Mouse (Mus musculus): ENCODE measurements at regions not wholly inside any gene's neighbourhood (a gene's known extent, or its start where the extent isn't known, plus 50 kb on each side); places are given as distances from the start of the nearest gene placed in this dataset.

DNA sequence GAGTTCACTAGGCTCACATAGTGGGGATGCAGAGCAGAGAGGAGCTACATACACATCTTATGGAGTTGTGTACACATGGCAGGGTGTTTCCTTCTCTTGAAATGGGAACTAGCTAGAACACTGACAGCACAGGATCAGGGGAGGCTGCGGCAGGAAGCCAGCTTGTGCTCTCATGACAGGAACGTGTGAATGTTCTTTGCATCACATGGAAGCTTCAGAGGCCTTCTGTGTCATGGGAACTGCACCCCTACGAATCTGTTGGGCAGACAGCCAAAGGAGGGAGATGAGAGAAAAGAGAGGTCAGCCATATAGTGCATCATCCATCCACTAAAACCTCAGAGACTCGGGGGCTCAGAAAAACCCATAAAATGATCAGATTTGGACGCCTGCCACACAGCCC lies 417.6 kb upstream of the Zeb2 start:
- no peak overlapping the region for H3K4me3 ChIP-seq (ENCODE audit: inconsistent target)
- no peaks in the 10 kb centered on the region for H3K36me3 ChIP-seq (ENCODE audit: inconsistent target)
- WGBS (ENCODE audit: missing documents), result 55% methylated on average over 5 of the region's 5 CpGs
- H3K79me2 ChIP-seq (ENCODE audit: inconsistent target), result no peaks in the 10 kb centered on the region
- no peak overlapping the region for H3K27ac ChIP-seq

DNA sequence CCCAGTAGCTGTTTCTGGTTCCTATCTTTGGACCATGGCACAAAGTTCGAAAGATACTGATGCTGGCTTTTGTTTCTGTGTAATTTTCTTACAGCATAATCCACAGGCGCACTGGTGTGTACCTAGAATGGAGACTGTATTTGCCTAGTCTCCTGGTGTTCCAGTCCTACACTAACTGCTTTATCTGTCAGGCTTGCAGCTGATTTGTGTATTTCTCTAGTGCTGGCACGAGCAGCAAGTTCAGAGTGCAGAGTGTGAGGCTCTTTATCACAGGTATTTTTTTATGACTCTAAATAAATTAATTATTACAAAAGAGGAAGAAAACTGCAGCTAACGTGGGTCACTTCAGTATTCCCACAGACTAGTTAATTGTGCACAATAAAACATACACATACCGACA lies 405.1 kb upstream of the Zeb2 start:
- 81% methylated on average over 5 of the region's 5 CpGs for WGBS (ENCODE audit: missing documents)
- no peaks in the 10 kb centered on the region for H3K36me3 ChIP-seq (ENCODE audit: inconsistent target)

DNA sequence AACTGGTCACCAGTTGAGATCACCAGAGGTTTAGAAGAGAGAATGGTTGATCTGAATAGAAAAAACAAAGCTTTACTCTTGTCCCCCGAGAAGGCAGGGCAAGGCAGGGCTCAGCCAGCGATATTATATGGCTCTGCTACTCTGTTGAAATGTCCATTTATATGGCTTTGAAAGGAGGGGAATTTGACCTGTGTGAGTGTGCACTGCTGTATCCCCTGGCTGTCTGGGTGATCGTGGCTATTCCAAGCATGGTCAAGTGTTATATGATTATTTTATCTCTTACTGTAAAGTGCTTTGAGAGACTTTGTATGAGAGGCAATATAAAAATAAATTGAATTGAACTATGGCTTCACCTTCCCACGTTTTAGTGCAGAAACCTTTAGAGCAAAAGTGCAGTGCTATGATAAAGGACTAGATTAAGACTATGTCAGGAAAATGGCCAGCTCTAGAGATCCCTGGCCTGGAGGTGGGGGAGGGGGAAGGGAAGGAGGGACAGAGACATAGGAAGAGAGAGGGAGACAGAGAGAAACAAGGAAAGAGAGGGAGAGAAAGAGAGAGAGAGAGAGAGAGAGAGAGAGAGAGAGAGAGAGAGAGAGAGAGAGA lies 402.5 kb upstream of the Zeb2 start:
- no peak overlapping the region for H3K27ac ChIP-seq
- H3K79me2 ChIP-seq (ENCODE audit: inconsistent target), result no peaks in the 10 kb centered on the region
- 98% methylated on average over 4 of the region's 4 CpGs for WGBS (ENCODE audit: missing documents)
- no peaks in the 10 kb centered on the region for H3K36me3 ChIP-seq (ENCODE audit: inconsistent target)
- no peak overlapping the region for H3K4me3 ChIP-seq (ENCODE audit: inconsistent target)

More for the DNA sequence above, 405.1 kb upstream of the Zeb2 start:
- H3K4me3 ChIP-seq (ENCODE audit: inconsistent target), result no peak overlapping the region
- no peaks in the 10 kb centered on the region for H3K79me2 ChIP-seq (ENCODE audit: inconsistent target)
- H3K27ac ChIP-seq, result no peak overlapping the region

DNA sequence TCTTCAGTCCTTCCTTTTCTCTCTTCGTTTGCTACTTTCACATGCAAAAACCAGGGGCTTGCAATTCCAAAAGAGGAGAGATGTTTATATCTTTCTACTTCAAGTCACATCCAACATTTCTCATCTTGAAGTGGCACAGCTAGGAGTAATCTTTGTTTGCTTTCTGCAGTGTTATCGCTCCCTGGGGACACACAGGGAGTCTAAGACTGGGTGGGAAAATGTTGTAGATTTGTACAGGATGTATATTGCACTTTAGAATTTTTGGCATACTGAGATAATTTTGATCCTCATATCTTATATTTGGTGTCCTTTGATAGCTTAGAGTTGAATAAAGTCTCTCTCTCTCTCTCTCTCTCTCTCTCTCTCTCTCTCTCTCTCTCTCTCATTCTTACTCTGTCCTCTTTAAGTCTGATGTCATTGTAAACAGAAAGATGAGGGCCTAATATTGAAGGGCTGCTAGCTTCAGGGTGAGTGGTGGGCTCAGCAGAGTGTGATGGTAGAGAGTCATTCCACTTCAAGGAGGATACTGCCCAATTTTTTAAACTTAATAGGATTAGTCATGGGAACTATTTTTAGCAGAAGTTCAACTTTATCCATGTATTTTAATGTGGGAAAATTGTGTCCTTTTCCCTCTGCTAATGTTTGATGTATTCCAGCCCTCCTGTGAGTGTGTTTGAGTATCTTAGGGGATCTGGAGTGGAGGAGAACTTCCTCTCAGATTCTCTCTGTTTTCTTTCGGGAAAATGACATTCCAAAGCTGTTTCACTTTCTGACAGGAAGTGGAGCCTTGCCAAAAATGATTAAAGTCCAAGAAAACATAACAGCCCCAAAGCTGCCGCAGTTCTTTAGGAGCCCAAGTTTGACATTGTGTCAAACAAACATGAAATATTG lies 397.3 kb upstream of the Zeb2 start:
- Histone ChIP-seq H3K4me3 (ENCODE audit: inconsistent target) (no peak overlapping the region), H3K27ac (no peak overlapping the region), H3K36me3 (ENCODE audit: inconsistent target) (no peaks in the 10 kb centered on the region), H3K79me2 (ENCODE audit: inconsistent target) (no peaks in the 10 kb centered on the region)
- 85% methylated on average over 4 of the region's 4 CpGs for WGBS (ENCODE audit: missing documents)

DNA sequence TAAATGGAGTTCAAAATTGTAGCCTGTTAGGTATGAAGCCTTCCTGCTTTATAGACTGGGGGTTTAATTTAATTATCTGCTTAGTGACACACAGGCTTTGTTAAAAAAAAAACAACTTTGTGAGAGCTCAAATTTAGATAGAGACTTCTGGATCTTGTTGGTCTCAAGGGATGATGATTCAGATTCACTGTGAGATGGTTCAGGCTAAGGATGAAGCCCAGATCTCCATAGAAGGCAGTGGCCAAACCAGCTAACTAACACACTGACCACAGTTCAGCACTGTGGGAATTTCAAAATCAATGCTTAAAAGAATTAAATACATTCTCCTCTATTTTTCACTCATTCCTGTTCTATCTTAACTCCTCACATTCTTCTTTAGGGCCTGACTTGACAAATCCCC lies 395.7 kb upstream of the Zeb2 start:
- H3K36me3 ChIP-seq (ENCODE audit: inconsistent target), result no peaks in the 10 kb centered on the region
- no peak overlapping the region for H3K27ac ChIP-seq
- no peaks in the 10 kb centered on the region for H3K79me2 ChIP-seq (ENCODE audit: inconsistent target)
- H3K4me3 ChIP-seq (ENCODE audit: inconsistent target), result no peak overlapping the region

DNA sequence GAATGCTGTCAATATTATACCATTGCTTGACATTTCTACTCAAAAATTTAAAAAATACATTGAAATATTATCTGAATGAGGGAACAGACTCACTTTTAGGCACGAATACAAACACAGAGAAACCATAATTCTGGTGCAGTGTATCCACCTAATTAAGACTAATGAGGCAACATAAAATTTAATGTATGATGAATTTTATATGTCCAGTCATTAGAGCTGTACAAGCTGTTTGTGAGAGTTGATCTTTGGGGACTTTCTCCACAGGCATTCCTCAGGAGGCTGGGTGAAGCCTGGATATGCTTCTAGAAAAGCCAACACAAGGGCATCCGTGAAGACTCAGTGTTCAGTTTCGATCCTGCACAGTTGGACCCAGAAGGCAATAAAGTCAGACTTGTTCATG lies 394.6 kb upstream of the Zeb2 start:
- 88% methylated on average over 3 of the region's 3 CpGs for WGBS (ENCODE audit: missing documents)
- no peaks in the 10 kb centered on the region for H3K36me3 ChIP-seq (ENCODE audit: inconsistent target)
- no peaks in the 10 kb centered on the region for H3K79me2 ChIP-seq (ENCODE audit: inconsistent target)
- H3K4me3 ChIP-seq (ENCODE audit: inconsistent target), result no peak overlapping the region
- H3K27ac ChIP-seq, result no peak overlapping the region

DNA sequence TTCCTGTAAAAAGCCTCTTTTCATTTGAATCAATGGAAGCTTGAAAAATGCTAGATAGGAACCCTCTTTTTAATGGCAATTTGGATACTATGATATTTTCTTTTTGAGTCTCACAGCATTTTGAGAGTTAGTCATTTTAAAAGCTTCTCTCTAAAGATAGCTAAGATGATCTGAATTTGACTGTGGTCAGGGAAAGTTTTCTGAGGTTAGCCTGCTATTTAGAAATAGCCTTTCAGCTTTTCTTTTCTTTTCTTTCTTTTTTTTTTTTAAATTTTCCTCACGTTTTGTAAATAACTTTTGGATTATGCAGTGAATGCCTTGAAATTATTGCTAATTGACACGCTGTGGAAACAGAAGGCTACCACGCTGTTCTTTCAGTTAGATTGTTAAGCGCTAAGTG lies 387.3 kb upstream of the Zeb2 start:
- WGBS (ENCODE audit: missing documents), result 100% methylated on average over 4 of the region's 4 CpGs
- no peaks in the 10 kb centered on the region for H3K79me2 ChIP-seq (ENCODE audit: inconsistent target)
- no peaks in the 10 kb centered on the region for H3K36me3 ChIP-seq (ENCODE audit: inconsistent target)
- H3K4me3 ChIP-seq (ENCODE audit: inconsistent target), result no peak overlapping the region
- no peak overlapping the region for H3K27ac ChIP-seq

DNA sequence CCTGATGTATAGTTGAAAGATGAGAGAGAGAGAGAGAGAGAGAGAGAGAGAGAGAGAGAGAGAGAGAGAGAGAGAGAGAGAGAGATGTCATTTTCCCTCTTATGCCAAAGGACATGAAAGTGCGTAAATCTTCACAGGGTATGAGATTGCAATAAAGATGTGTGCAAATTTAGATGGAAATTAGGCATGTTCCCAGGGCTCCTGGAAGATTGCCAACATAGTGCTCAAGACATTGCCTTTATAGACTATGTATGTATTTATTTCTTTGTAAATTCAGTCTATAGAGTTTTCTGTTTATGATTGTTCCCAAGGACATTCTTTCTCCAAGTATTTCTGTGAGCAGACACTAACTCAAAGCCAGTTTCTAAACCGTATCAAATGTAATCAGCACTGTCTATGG lies 376.5 kb upstream of the Zeb2 start:
- no peaks in the 10 kb centered on the region for H3K36me3 ChIP-seq (ENCODE audit: inconsistent target)
- H3K4me3 ChIP-seq (ENCODE audit: inconsistent target), result no peak overlapping the region
- WGBS (ENCODE audit: missing documents), result 100% methylated on average over 1 of the region's 2 CpGs

DNA sequence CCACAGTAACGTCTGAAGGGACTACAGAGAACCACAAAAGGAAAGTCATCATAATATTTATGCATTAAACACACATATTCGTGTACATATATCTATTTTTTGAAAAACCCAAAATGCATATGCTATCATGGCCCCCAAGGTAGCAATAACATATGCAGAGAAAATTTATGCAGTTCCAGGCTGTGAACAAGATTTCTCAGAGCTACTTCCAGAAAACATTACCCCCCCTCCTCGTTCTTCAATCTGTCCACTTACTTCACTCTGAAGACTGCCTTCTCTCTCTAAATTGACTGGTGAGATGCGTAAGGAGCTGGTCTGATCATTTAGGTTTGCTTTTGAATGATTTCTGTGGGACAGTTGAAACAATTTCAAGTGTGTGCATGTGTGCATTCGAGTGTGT lies 369.3 kb upstream of the Zeb2 start:
- no peaks in the 10 kb centered on the region for H3K79me2 ChIP-seq (ENCODE audit: inconsistent target)
- H3K27ac ChIP-seq, result no peak overlapping the region
- no peak overlapping the region for H3K4me3 ChIP-seq (ENCODE audit: inconsistent target)
- 95% methylated on average over 5 of the region's 5 CpGs for WGBS (ENCODE audit: missing documents)
- no peaks in the 10 kb centered on the region for H3K36me3 ChIP-seq (ENCODE audit: inconsistent target)

More for the DNA sequence above, 376.5 kb upstream of the Zeb2 start:
- Histone ChIP-seq H3K27ac (no peak overlapping the region), H3K79me2 (ENCODE audit: inconsistent target) (no peaks in the 10 kb centered on the region)

DNA sequence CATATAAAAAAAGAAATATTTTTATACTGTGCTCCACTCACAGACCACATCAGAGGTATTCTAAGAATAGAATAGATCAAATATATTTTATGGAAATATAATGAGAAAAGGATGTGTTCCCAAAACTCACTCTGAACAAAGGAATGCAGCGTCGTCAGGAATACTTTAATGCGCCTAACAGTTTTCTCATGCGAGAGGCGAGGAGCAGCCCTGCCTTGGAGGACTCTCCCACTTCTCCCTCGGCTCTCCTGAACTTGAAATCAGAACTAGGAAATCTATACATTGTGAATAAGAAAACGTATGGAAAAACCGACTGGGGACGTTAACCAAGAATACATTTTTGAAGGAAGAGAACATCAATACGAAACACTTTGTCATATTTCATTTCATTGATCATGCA lies 368.3 kb upstream of the Zeb2 start:
- Histone ChIP-seq H3K4me3 (ENCODE audit: inconsistent target) (no peak overlapping the region), H3K27ac (no peak overlapping the region), H3K36me3 (ENCODE audit: inconsistent target) (no peaks in the 10 kb centered on the region), H3K79me2 (ENCODE audit: inconsistent target) (no peaks in the 10 kb centered on the region)
- 89% methylated on average over 10 of the region's 10 CpGs for WGBS (ENCODE audit: missing documents)

DNA sequence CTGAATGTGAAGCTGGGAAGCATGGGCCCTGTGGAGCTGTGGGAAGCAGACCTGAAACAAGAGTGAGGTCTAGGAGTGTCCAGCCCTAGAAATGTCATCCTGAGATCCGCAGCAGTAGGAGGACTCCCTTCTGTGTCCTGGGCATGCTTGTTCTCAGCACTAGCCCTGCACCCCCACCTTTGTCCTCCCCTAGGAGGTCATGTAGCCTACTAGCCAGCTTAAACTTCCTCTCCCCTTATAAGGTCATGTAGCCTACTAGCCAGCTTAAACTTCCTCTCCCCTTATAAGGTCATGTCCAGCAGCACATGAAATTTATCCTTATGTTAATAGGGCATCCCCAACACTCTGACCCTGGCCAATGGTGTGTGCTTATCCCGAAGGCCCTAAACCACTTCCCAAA lies 363.5 kb upstream of the Zeb2 start:
- 94% methylated on average over 2 of the region's 2 CpGs for WGBS (ENCODE audit: missing documents)
- no peaks in the 10 kb centered on the region for H3K36me3 ChIP-seq (ENCODE audit: inconsistent target)
- H3K79me2 ChIP-seq (ENCODE audit: inconsistent target), result no peaks in the 10 kb centered on the region
- no peak overlapping the region for H3K4me3 ChIP-seq (ENCODE audit: inconsistent target)
- no peak overlapping the region for H3K27ac ChIP-seq

DNA sequence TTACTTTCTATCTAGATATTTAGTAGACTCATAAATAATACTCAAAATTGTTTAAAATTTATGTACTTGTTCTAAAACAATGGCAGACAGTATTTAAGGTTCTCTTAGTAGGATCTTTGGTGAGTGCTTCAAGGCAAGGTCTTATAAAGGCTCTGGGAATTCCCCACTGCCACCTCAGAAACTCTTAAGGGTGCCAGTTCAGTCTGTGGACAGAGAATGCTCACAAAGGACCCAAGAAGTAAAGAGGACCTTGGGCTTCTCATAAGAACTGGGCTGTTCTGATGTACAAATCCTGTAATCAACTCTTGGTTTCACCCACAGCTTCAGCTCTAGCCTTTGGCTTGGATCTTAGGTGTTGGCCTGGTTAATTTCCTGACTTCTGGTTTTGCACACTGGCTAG lies 358.8 kb upstream of the Zeb2 start:
- no peaks in the 10 kb centered on the region for H3K79me2 ChIP-seq (ENCODE audit: inconsistent target)
- H3K4me3 ChIP-seq (ENCODE audit: inconsistent target), result no peak overlapping the region
- no peak overlapping the region for H3K27ac ChIP-seq
- H3K36me3 ChIP-seq (ENCODE audit: inconsistent target), result no peaks in the 10 kb centered on the region

DNA sequence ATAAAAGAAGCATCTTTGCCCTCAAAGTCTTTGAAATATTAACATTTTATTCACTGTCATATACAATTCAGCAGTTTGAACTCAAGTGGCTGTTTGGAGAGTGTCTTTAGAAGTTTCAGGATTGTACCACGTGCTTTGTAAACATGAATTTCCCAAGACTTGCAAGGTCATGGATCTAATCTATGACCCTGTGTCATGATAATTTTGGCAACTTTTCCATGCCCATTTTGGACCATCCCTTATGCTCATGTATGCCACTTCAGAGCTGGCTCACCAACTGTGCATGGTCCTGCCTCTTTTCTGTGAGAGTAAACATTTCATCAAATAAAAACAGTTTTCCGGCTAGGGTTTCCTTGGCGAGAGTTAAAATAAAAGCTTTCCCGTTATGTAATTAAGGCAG lies 347.1 kb upstream of the Zeb2 start:
- H3K27ac ChIP-seq, result no peak overlapping the region
- no peaks in the 10 kb centered on the region for H3K36me3 ChIP-seq (ENCODE audit: inconsistent target)
- H3K4me3 ChIP-seq (ENCODE audit: inconsistent target), result no peak overlapping the region
- WGBS (ENCODE audit: missing documents), result 100% methylated on average over 4 of the region's 4 CpGs
- no peaks in the 10 kb centered on the region for H3K79me2 ChIP-seq (ENCODE audit: inconsistent target)

DNA sequence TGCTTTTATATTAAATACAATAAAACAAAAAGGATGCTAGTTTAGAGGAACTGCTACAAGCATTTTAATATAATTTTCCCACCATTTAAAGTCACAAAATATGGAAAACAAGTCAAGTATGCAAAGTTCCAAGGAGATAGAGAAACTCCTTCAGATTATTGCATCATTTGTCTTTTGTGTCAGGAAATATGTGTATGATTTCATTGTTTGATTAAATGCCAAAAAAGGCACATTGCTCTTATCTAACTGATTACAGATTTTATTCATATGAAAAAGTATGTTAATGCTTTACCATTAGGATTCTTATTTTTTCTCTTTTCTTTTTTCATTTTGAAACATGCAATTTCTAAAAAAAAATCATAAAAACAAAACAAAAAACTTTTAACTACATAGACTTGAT lies 342.2 kb upstream of the Zeb2 start:
- Histone ChIP-seq H3K36me3 (ENCODE audit: inconsistent target) (no peaks in the 10 kb centered on the region), H3K79me2 (ENCODE audit: inconsistent target) (no peaks in the 10 kb centered on the region), H3K4me3 (ENCODE audit: inconsistent target) (no peak overlapping the region), H3K27ac (no peak overlapping the region)

DNA sequence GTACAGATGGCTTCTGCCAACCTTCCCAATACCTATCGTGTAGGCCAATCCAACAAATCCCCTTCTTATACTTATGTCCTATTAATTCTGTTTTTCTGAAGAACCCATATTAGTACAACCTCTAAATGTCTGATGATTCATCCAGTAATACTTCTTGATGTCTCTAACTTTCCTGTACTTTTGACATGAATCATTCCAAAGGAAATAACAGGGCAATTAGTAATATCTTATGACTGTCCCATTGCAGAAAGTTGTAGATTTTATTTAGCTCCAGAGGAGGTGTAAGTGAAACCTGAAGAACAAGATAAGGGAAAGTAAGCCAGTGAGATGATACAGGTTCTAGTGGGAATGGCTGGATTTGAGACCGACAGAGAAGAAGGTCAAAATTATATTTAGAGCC lies 337.6 kb upstream of the Zeb2 start:
- H3K27ac ChIP-seq, result no peak overlapping the region
- H3K36me3 ChIP-seq (ENCODE audit: inconsistent target), result no peaks in the 10 kb centered on the region
- 96% methylated on average over 2 of the region's 2 CpGs for WGBS (ENCODE audit: missing documents)
- no peak overlapping the region for H3K4me3 ChIP-seq (ENCODE audit: inconsistent target)
- no peaks in the 10 kb centered on the region for H3K79me2 ChIP-seq (ENCODE audit: inconsistent target)

DNA sequence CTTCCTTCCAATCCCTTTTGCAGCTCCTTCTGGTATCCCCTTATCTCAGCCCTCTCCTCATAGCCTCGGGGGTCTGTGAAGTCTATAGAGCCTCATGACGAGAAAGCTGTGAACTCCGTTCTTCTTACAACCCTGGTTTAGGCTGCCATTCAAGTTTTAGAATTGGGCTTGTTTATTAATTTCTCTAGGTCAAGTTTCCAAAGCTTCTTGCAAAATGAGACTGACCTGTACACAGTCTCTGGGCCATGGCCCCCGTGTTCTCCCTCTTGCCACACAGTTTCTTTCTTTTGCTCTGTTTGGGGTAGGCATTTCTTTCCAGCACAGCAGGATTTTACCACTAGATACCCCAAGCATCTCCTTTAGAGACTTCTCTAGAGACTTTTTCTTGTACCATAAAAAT lies 322.0 kb upstream of the Zeb2 start:
- no peaks in the 10 kb centered on the region for H3K79me2 ChIP-seq (ENCODE audit: inconsistent target)
- no peak overlapping the region for H3K4me3 ChIP-seq (ENCODE audit: inconsistent target)
- no peak overlapping the region for H3K27ac ChIP-seq
- 100% methylated on average over 3 of the region's 4 CpGs for WGBS (ENCODE audit: missing documents)
- H3K36me3 ChIP-seq (ENCODE audit: inconsistent target), result no peaks in the 10 kb centered on the region

Measured in macrophage (primary cell).